Mouse (Mus musculus) splenic B cell, adult 2 months (primary cell): ENCODE data around the gene Med23.

Experiments used
- DNase-seq: peaks from one replicate; pipeline ENCODE4 v3.0.0-alpha.2; 2011; ENCODE audit warnings: low read depth, low spot score
- H3K27me3 ChIP-seq: 2 replicates; pipeline ENCODE4 v1.6.1; 2012; ENCODE audit warnings: mild to moderate bottlenecking, low read length, moderate library complexity, mixed read lengths; ENCODE audit not compliant: control insufficient read depth, poor library complexity, insufficient read depth, severe bottlenecking
- H3K36me3 ChIP-seq: 2 replicates; pipeline ENCODE4 v1.6.1; 2012; ENCODE audit warnings: mild to moderate bottlenecking, low read length, moderate library complexity, mixed read lengths; ENCODE audit not compliant: control insufficient read depth, poor library complexity, insufficient read depth, severe bottlenecking

Med23 gene

DNA sequence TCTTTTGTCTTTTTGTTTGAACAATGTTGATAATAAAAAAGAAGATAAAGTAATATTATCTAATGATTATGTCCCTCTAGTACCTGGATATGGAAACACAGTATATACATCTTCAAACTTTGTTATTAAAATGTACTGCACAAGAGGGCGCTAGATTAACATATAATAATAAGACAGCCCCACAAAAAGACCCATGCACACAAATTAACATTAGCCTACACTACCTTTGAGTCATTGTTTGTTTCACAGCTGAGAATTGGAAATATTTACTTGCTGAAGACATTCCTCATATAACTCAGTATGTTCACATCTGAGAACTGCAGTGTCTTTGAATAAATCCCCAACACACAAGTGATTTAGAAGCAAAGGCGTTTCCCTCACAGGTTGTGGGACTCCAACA, 91.3 kb downstream of the Med23 start:
- Histone ChIP-seq H3K27me3 (no peaks in the 10 kb centered on the region), H3K36me3 (no peaks in the 10 kb centered on the region)
- peak; percentile 42 for DNase-seq

DNA sequence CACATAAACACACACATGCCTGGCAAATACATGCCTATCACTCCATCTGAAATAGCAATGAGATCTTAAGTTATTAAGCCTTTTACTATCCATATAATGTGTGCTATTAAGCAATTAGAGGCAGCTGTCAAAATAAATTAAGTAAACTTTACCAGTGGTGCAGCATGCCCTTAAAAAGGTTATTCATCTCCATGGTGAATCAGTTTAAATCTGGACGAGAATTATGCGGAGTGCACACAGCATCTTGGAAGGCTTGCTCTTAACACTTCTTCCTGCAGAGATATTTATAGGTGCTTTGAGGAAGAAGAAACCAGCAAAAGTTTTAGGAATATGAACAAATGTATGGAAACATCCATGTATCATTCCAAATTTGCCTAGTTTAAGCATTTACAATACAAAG, 92.1 kb downstream of the Med23 start:
- DNase-seq = no peak
- Histone ChIP-seq H3K36me3 (no peaks in the 10 kb centered on the region), H3K27me3 (no peaks in the 10 kb centered on the region)
